Mouse (Mus musculus): Measurements from ENCODE around the gene Dbx2.

The Dbx2 gene

GRCm38 (mm10) chr15:95624396-95624795 lies 31.4 kb downstream of the Dbx2 start:
- DNase-seq (ENCODE audit: inconsistent age in 2 of 2, low spot score in 1 of 2), result no peak

- DNase-seq (ENCODE audit: inconsistent age in 2 of 2, low spot score in 1 of 2), result no peak
These were observed 33.0 kb downstream of the Dbx2 start for GRCm38 (mm10) chr15:95622797-95623196.

GRCm38 (mm10) chr15:95612600-95612999 lies 43.2 kb downstream of the Dbx2 start:
- DNase-seq (ENCODE audit: inconsistent age in 2 of 2, low spot score in 1 of 2), result no peak

GRCm38 (mm10) chr15:95601179-95601578 lies 54.6 kb downstream of the Dbx2 start:
- DNase-seq (ENCODE audit: inconsistent age in 2 of 2, low spot score in 1 of 2), result no peak

- DNase-seq (ENCODE audit: inconsistent age in 2 of 2, low spot score in 1 of 2), result peak; percentile 5 to 47
These were observed 57.1 kb downstream of the Dbx2 start for GRCm38 (mm10) chr15:95598630-95599029.

- DNase-seq (ENCODE audit: inconsistent age in 2 of 2, low spot score in 1 of 2), result no peak
These were observed 68.9 kb downstream of the Dbx2 start for GRCm38 (mm10) chr15:95586906-95587305.

- DNase-seq (ENCODE audit: inconsistent age in 2 of 2, low spot score in 1 of 2), result no peak
These were observed 70.9 kb downstream of the Dbx2 start for GRCm38 (mm10) chr15:95584891-95585290.

- peak; percentile 8 to 82 for DNase-seq (ENCODE audit: inconsistent age in 2 of 2, low spot score in 1 of 2)
These were observed 81.1 kb downstream of the Dbx2 start for GRCm38 (mm10) chr15:95574661-95575060.
